Mouse (Mus musculus) urinary bladder, postnatal 10 days (tissue): ENCODE results near the gene Mrpl1.

Experiments used
- DNase-seq: peaks from one replicate; pipeline ENCODE4 v3.0.0; 2022; ENCODE audit warnings: low spot score

The Mrpl1 gene

DNA sequence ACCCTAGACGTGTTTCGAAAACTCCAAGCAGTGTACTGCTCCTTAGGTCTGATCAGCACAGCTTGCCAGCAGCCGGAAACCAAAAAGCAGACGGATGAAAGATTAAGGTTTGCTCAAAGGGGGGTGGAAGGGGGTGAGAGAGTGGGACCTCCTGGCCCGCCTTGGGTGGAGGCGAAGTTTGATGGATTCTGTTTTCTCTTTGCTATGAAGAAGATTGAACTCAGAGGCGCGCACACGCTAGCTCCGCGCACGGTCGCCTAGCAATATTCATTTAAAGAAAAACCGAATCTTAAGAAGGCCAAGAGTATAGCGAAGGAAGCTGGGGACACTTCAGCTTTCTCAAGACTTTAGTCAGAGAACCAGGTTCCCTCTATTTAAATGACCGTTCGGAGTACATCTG lies at the start of gene Mrpl1:
Gene Mrpl1, plus strand, starts transcription at position 35 of the 400 bp plus-strand sequence.
- DNase-seq, result no peak

DNA sequence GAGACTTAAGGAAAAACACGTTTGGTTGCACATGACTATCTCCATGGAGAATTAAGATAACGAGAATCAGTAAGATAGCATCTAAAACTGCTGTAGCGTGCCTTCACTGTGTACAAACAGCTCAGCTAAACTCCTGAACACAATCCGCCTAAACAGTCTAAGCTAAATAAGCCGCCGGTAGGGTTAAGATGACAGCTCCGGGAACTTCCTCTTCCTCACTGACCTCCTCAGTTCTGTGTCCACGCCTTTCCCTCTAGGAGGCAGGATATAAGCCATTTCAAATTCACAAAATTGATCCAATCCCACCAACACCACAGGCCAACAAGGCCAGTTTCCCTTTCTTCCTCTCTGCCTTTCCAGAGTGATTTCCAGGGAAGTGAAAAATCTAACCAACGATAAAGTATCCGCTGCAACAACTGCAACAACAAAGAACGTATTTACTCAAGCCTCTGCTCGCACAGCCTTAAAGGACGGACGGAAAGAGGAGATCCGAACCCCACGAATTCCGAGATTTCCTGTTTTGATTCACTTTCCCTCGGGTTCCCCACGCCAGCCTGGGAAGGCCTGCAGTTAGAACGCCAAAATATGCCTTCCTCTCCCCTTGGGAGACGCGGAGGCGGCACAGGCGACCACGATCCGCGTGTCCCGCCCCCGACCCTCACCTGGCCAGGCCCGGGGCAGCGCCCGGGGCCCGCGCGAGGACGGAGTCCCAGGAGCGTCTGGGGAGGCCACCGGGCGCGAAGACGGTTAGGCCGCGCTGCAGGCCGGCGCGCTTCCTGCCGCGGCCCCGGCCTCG lies 48.6 kb upstream of the Mrpl1 start:
- no peak for DNase-seq

DNA sequence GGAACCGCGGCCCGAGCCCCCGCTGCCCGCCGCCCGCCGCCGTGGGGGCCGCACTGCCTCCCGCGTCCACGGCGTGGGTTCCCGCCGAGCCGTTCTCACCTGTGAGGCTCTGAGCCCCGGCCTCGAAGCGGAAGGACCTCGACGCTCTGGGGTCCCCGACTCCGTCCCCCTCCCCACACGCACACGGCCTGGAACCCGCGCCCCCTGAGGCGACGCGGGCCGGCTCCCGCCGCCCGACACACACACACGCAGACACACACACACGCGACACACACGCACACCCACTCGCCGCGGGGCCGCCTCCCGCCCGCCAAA lies 48.1 kb upstream of the Mrpl1 start:
- no peak for DNase-seq

DNA sequence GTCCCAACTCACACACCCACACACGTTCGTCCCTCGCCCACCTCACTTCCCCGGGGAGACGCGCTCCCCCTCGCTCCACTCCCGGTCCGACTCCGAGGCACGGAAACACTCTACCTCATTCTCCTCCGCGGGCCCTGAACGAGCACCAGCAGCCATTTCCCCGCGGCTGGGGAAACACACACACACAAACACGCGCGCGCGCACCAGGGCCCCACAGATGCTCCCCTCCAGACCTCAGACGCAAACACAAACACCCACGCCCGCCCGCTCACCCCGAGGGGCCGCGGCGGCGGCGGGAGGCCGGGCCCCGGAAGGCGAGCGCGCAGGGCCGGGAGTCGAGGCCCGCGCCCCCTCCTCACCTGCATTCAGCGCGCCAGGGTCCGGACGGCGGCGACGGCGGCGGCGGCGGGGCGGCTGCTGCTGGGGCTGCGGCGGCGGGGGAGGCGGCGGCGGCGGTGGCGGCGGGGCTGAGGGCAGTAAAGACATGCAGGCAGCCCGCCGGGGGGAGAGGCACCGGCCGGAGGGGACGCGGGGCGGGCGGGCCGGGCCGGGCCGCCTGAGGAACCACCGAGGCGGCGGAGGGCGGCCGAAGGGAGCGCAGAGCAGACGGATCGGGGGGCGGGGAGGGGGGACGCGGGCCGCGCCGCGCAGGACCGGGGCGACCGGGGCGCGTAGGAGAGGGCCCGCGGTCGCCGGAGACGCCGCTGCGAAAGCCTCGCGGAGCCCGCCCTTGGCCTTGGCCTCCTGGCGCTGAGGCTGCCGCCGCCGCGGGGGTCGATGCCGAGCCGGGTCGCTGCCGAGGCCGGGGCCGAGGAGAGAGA lies 47.5 kb upstream of the Mrpl1 start:
- DNase-seq, result no peak

DNA sequence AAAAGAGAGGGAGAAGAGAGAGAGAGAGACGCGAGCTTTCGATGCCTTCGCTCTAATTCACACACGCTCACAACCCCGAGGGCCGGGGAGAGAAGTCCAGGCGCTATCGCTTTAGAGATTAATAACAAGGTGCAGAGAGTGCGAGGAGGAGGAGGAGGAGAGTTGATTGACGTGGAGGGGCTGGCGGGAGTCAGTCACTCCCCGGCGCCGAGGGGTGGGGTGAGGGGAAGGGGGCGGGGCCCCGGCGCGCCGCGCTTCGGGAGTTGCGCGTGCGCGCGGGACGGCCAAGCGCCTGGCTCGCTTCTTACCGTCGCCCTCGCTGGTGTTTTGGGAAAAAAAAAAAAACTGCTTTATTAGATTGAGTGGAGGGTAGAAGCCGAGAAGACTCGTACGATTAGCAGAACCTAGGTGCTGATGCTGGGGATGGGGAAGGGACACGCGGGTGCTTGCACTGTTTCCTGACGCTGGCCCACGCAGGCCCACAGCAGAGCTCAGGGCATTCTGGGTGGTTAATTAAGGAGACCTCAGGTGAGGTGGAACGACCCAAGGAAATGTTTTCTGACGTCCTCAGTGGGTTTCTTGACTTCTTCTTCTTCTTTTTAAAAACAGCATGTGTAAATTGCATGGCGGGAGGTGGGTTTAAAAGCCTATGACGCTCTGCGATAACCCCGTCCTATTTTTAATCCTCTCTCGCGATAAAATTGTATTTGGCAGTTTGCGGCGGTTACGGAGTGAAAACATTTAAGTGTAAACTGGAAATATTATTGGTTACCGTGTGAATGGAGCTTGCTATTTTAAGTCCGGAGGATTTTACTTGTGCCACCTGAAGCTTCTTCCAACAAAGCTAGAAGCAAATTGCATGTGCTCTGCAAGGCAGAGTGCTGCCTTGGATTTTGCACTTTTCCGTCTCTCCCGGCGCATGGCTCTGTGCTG lies 46.6 kb upstream of the Mrpl1 start:
- DNase-seq, result peak; percentile 38

DNA sequence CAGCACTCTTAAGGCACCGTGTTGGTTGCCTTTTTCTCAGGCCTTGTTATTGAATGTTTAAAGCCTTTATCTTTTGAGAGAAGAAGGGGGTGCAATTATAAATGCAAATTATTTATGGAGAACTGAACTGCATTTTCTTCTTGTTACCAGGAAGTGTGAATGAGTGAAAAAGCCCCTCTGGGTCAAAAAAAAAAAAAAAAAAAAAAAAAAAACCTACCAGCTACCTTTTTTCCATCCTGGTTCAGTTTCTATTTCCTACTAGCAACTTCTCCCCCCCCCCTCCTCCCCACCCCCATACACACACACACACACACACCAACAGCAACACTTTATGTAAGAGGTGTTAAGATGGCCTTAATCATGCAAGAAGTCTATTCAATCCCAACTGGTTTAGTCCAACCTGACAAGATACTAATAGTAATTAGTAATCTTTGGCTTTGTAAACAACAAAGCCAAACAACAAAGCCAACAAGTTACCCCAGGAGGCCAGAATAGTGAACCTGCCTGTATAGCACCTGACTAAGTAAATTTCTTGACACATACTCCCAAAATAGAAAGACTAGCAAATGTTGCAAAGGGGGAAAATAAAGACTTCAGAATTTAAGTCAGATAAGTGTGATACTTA lies 45.8 kb upstream of the Mrpl1 start:
- DNase-seq, result no peak

DNA sequence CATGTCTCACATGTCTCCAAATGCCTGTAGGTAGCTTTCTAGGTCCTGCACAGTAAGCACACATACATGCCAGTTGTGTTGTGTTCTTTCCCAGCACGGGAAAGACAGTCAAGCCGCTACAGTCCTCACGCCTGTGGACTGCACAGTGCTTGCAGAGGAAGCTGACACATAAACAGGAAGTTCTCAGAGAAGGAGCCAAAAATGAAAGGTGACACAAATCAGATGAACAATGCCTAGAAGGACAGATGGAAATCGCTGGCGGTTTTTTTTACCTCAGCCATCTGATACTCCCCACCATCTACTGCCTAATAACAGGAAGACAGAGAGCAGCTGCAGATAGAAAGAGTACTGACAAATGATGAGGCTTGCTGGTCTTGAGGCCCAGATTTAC lies 45.3 kb upstream of the Mrpl1 start, which contains the start of gene Cnot6l:
Gene Cnot6l, minus strand, starts transcription at position 151 of the 391 bp plus-strand sequence.
- no peak for DNase-seq

DNA sequence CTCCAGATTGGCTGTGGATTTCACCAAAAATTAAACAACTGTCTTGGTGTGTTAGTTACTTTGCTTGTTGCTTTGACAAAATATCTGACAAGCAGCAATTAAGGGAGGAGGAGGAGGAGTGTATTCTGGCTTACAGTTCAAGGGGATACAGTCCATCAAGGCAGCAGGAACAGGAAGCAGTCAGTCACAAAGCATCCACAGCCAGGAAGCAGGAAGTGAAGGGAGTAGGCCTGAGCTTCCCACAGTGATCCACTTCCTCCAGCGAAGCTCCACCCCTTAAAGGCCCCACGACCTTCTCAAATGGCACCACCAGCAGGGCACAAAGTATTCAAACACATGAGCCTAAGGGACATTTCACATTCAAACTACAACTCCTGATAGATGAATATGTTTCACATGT lies 42.5 kb upstream of the Mrpl1 start:
- no peak for DNase-seq

DNA sequence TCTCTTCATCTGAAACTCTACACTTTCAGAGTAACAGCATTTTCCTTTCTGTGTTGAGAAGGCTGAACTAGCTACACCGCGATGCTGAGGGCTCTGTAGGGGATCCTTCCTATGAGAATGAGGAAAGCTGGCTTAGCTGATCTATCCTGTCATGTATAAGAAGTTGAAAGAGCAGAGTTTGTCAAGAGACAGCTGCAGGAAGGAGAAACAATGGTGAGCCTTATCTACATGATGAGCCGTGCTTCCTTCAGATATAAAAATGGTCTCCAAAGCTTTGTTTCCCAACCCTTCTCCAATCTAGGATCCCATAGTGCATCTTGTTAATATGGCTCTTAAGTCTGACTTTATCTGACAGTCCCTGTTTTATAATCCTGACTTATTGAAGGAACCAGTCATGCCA lies 38.9 kb upstream of the Mrpl1 start:
- no peak for DNase-seq

DNA sequence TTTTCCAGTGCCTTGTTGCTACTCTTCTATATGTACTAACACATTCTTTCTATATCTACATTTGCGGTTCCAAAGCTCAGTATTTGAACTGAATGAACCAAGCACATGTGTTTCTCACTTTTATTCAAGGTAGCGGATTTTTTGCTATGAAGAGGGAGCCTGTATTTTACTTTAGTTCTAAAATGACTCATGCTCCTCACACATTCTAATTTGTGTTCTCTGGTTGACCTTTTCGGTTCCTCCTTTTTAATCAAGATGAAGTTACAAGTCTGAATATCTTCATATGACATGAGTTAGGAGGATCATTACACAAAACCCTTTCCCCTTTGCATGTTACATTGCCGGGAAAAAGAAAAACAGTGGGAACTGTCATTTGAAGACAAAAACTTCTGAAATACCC lies 37.5 kb upstream of the Mrpl1 start:
- no peak for DNase-seq

DNA sequence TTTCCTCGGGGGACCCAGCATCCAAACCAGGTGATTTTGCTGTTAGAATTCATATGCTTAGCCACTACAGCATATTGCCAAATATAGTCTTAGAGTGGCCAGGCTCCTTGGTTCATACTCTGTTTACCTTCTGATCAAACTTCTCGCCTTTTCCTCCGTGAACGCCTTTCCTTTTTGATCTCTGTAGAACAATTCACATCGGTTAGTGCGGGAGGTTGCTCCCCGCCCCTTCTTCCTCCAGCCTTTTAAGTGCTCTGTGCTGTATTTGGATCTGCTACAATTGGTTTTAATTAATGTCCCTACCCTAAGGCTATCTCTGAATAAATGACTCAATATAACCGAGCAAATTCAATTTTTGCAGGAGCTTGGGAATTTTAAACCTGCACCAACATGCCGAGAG lies 33.2 kb upstream of the Mrpl1 start:
- no peak for DNase-seq

DNA sequence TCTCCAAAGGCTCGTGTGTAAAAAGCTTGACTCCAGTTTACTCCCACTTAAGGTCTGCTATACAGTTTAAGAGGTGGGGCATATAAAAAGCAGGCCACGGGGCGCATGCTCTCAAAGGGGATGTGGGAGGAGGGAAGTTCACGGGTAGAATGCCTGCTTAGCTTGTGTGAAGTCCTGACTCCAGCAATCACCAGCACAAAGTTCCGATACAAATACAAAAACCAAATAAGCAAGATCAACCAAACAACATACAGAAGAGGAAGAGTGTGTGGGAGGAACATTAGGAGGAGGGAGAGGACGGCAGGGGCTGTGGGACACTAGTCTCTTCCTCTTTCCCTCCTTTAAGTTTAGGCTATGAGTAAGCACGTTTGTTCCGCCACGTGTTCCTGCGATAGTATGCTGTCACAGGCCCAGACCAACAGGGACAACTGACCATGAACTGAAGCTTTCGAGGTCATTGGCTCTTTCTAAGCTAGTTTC lies 32.4 kb upstream of the Mrpl1 start:
- no peak for DNase-seq

DNA sequence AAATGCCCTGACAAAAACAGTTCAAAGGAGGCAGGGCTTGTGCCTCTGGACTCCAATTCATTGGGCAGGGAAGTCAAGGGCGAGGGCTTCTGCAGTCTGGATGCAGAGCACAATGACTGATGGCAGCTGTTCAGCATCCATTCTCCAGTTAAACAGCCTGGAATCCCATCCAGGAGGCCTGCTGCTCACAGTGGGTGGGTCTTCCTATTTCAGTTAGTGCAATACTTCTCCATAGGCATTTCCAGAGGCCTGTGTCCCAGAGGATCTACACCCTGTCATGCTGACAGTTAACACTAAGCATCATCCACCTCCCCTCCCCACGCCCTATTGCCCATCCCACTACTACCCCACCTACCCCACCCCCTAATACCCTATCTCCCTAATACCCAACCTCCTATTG lies 26.1 kb upstream of the Mrpl1 start:
- no peak for DNase-seq

DNA sequence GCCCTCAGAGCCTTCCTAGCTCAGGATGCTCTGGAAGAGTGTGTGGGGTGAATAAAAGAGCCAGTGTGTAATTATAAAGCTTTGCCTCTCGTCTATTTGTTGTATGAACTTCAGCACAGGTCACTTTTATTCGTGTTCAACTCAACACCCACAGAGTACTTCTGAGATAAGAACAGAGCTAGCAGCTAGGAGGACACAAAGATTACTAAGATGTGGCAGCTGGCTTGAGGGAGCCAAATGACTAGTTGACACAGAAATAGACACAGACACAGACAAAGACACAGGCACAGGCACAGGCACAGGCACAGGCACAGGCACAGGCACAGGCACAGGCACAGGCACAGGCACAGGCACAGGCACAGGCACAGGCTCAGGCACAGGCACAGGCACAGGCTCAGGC lies 25.3 kb upstream of the Mrpl1 start:
- DNase-seq, result no peak

DNA sequence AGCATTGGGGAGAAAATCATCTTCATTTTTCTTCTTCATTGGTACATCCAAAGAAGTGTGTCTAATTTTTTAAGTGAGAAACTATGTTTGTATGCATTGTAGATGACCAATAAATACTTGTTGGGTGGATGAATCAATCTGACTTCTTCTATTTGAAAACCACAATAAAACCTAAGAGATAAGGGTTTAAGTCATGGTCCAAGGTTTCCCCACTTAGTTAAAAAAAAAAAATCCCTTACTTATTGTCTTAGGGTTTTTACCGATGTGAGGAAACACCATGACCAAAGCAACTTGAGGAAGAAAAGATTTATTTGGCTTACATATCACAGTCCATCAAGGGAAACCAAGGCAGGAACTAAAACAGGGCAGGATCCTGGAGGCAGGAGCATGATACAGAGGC lies 19.5 kb upstream of the Mrpl1 start:
- DNase-seq, result no peak

DNA sequence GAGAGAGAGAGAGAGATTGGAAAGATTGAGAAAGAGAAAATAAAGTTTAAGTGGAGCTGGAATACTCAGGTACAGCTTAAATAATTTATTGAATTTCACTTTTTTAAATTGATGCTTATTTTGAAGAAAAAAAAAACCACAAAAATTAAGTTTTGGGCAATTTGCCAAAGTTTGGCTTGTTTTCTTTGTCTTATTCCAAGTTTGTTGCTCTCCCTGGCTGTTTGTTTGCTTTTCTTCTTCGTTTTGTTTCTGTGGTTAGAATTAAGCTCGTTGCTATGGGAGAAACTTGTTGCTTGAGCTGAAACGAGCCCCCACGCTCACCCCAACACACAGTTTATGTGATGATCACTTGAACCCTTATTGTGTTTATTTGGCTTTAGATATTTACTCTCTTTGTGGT lies 18.0 kb upstream of the Mrpl1 start:
- DNase-seq, result no peak

DNA sequence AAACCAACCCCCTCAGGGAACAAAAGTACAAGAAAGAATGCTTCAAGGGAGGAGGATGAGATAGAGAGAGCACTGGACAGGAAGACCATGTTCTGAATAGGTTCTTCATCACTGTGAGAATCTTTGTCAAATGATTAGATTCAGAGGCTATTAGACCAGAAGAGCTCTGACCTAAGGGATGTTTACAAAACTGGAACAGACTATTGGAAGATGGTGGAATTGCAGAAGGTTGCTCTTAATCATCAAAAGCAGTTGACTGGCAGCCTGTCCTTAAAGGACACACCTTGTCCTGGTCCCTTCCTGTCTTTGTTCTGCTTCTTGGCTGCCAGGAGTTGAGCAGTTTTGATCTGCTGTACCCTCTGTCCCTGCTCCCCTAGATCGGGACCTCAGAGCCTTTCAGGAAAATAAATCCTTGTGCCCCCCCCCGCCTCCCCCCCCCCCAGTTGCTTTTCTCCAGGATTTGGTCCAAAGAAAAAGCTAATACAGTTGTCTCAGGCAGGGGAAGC lies 12.7 kb upstream of the Mrpl1 start:
- no peak for DNase-seq

DNA sequence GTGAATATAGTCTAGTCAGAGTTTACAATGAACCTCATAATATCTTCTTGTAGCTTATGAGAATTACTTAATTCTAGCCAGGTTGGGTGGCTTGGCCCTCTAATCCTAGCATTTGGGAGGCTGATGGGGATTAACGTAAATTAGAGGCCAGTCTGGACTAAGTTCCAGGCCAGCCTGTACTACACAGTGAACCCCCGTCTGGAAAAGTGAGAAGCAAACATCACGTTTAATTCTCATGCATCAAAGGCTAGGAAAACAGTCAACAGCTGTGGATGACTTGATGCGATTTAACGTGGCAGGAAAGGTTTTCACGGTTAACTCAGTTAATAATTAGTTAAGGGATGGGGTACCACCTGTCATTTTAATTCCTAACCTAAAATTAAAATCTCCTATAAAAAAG lies 11.0 kb upstream of the Mrpl1 start:
- no peak for DNase-seq

DNA sequence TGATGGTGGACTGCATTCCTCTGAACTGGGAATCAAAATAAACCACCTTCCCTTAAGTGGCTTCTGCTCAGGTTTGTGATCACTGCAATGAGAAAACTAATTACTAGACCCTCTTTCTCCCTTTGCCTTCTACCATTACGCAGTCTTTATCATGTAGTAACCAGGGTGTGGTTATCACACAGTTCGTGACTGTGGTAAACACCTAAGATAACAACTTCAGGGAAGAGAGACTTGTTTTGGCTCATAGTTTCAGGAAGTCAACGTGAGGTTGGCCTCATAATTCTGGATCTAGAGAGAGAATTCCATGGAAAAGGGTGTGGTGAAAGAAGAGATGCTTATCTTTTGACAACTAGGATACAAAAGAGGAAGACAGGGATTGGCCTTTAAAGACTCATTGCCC lies 9.0 kb upstream of the Mrpl1 start:
- no peak for DNase-seq

DNA sequence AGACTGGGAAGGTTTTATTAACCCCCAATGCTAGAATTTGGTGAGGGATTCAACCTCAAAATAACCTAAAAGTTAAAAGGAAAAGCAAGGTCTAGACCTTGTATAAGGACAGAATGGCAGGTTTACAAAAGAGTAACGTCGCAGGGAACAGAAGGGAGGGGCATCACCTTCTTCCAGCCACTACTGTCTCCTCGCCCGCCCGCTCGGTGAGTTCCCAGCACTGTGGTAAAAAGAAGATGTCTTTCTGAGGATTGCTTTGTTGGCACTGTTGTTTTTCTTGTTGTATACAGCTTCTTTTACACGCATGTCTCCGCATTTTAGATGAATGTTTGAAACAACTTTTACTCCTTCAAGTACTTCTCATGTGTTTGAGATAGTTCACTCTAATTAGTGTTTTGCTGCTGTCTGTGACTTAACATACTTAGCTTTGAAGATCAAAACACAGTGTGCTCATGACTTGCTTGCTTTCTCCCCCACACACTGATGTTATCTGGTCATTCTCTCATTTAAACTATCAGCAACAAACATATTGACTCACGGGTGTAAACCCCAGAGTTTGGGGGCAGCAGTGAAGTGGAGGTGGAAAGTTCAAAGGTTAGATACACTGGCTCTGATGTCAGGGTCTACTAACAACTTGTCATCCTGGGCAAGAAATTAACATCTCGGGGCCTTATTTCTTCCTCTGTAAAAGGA lies 7.7 kb upstream of the Mrpl1 start:
- DNase-seq, result no peak

DNA sequence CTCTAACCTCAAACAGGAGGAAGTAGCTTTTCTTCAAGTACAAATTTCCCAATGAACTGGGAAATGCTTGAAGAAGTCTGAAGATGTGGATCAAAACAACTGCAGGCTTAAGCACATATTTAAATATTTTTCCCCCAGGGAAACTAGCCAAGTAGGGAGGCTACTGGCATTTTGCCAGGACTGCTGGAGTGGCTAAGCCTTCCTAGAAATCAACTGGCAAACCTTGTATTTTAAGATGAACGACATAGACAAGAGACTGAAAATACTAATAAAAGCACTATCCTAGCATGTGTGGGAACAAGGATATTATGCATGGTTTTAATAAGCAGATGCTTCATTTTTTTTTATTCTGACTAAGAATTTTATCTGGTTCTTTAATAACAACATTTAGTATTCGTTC lies 2.4 kb upstream of the Mrpl1 start:
- no peak for DNase-seq
